Mouse (Mus musculus) c-Kit-positive CD71-positive TER-119-positive erythroid progenitor cells, embryonic 14.5 days (primary cell): ENCODE data around the gene Gabrb1.

Experiments used
- DNase-seq: peaks from one replicate; pipeline ENCODE4 v3.0.0-alpha.2; 2013; ENCODE audit warnings: low spot score

Gabrb1 gene

DNA sequence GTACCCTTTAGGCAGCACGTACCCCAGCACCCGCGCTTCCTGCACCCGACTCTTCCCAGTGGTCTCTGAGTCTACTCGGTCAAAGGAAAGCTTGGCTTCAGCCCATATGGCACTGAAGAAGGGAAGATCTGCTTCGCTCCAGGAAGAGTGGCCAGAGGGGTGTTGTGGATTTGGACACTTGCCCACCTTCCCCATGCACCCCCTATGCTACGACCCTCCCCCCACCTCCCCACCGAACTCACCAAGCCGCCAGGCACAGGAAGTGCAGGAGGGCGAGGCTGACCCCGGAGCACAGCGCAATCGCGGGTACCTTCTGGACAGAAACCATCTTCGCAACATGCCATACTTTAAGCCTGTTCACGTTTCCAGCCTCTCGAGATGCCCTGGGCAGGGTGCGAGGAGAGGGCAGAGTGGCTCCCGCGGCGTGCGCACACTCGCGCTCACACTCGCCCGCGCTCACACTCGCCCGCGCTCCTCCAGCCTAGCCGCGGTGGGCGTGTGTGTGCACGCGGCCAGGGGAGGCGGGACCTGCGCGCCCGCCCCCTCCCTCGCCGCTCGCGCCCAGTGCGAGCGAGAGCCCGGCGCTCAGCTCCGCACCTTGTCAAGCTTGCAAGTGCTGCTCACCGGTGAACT lies at the start of gene Gabrb1:
Gene Gabrb1 (plus strand): TSS at position 632 of the 633 bp plus-strand sequence.
- no peak for DNase-seq

- DNase-seq = no peak
Observed at GRCm38 (mm10) chr5:71608735-71609134, 49.2 kb upstream of the Gabrb1 start.

GRCm38 (mm10) chr5:71614311-71614710 lies 43.6 kb upstream of the Gabrb1 start:
- no peak for DNase-seq

GRCm38 (mm10) chr5:71616734-71617133 lies 41.2 kb upstream of the Gabrb1 start:
- no peak for DNase-seq

DNA sequence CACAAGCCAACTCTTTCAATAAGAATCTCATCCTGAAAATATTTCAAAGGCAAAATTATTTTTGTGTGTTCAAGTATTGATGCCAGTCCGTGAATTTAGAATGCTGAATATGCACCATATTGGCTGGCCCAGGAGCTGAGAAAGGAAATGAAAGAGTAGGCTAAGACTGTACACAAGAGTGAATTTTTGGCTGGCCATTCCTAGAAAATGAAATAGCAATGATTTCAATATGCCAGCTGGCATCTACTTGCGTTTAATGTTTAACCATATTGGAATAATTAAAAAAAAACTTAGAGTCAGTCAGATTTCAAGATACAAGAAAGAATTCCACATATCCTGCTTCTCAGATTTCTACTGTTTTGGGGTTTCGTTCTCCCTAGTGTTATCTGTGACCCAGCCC lies 30.1 kb upstream of the Gabrb1 start:
- DNase-seq = no peak

DNA sequence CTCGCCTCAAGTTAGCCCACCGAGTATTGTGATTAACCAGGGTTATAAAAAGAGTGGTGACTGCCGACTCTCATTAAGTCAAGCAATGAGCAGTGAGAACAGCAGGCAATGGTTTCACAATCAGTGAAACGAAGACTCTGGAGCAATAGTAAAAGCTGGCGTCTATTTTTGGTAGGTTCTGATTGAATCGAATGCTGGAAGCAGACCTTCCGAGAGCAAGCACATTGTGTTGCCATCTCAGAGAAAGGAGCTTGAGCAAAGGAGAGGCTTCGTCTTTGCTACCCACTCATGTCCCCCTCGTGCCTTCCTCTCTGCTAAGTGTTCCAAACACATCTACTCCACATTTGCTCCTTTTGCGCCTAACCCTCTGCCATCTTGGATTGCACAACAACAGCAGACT lies 18.1 kb upstream of the Gabrb1 start:
- DNase-seq = no peak

DNA sequence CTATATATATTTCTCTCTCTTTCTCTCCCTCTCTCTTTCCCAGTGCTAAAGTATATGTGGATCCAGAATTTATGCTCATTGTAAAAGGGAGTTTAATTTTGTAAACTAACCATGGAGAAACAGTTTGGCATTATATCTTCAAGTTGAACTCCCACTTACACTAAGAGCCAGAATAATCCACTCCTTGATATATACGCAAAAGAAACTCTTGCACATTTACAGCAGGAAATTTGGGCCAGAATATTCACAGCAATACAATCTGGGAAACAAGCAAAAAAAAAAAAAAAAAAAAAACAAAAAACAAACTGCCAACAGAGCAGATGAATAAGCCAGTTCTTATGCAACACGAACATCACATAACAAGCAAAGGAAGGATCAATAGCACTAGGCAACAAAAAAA lies 9.8 kb upstream of the Gabrb1 start:
- no peak for DNase-seq

DNA sequence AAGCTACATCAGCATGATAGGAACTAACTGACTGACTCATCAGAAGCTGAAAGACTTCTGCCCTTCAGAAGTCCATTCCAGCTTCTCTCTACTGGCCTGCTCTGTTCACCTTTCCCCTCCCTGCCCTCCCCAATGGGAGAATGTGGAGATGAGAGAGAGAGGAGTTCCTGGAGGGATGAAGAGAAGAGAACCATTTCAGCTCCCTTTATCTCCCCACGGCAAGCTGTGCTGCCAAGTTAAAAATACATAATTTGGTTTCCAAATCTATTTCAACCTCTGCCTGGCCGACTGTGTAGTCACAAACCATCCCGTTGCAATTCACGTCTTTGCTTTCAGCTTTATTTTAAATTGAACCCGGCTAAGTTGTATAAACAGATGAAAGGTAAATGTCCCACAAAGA lies 3.9 kb upstream of the Gabrb1 start:
- no peak for DNase-seq

DNA sequence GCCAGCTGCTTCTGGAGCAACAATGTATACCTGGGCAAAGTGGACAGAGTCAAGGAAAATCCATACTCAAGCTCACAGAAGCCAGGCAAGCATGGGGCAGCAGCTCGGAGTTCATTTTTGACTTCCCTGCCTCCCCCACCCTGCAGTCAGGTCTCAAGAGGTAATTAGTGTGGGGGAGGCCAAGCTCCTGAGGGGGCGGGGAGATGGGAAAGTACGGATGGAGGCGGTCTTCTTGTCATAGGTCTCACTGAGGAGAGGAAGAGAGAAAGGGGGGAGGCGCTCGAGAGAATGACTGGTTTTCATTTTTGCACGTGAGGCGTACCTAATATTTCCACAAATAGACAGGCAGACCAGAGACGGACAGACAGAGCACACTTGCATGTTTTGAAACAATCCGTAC lies 1.1 kb upstream of the Gabrb1 start:
- DNase-seq = no peak

- no peak for DNase-seq
Observed at GRCm38 (mm10) chr5:71658115-71658497, 193 bp downstream of the Gabrb1 start, which contains the start of gene Gabra4. Gabra4 (minus strand) TSS chr5:71658308.

DNA sequence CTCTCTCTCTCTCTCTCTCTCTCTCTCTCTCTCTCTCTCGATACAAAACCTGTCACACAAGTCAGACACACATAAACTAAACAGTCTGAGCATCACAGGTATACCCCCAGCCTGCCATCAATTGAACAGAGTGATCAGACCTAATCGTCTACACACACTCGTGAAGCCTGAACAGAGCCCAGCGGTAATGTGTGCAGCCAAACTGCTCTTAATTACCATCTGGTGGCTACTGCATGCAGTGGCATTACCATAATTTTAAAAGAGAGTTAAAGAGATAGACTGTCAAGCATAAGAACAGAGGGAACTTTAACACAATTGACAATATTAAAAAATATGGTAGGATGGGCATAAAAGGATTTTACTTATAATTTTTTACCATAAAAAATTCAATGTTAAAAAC lies 7.7 kb downstream of the Gabrb1 start:
- no peak for DNase-seq

GRCm38 (mm10) chr5:71699696-71700467 lies 42.0 kb downstream of the Gabrb1 start:
- no peak for DNase-seq

GRCm38 (mm10) chr5:71700468-71701272 lies 42.8 kb downstream of the Gabrb1 start:
- no peak for DNase-seq

- DNase-seq = no peak
Observed at GRCm38 (mm10) chr5:71701273-71701614, 43.3 kb downstream of the Gabrb1 start.

- DNase-seq = no peak
Observed at GRCm38 (mm10) chr5:71732931-71733792, 75.2 kb downstream of the Gabrb1 start.

DNA sequence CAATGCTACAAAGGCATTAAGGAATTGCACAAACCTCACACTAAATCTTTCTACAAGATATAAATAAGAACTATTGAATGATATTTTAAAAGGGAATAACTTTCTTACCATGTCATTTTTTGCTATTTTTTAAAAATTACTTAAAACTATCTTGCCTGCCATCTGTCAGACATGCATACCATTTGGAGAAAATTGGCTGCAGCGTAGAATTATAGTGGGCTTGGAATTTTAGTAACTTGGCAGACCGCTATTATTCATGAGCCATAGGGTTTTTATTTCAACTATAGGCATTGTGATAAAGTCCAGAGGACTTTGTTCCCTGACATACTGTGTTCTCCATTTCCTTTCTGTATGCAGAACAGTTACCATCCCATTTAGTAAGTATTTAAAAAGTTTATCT lies 89.5 kb downstream of the Gabrb1 start:
- DNase-seq = no peak

GRCm38 (mm10) chr5:71753966-71754365 lies 96.1 kb downstream of the Gabrb1 start:
- DNase-seq = no peak

DNA sequence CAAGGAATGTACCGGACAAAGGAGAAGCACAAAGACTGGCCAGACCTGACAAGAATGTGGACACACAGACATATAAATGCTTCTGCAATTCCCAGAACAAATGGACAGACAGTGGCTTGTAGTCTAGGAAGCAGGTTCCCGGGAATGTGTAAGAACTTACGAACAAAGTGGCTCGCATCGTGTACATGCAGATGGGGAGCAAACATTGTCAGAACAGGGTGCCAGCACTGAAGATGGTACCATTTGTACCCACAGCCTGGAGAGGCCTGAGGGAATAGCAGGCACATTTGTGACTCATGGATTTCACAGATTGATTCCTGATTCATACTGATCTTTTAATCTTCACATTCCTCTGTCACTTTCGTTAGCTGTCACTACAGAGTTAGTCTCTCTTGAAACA lies 103.2 kb downstream of the Gabrb1 start:
- no peak for DNase-seq

DNA sequence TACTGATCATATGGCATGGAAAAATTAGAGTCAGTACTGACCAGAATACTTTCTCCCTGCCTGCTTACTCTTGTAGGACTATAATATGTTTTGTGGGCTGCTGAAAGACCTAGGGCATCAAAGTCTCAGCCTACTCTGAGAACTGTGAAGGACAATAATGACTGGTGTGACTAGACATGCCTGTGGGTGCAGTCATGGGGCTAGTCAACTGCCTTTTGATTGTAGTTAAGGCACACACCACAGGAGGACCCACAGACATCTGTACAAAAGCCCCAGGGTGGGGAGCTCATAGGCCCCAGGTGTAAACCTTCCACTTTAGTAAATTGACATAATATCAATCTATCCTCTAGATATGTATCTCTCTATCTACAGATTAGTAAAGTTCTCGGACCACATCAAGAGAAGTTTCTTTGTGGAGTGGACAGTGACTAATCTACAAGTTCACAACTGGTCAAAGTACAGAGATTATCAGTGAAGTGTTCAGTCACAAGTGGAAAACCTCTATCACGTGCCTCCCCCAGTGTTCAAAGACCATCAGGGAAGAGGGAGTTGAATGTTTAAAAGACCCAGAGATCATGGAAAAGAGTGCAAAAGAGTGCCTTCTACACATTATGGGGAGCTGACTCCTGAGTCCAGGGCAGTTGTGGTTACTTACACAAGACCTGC lies 123.7 kb downstream of the Gabrb1 start:
- DNase-seq = no peak

DNA sequence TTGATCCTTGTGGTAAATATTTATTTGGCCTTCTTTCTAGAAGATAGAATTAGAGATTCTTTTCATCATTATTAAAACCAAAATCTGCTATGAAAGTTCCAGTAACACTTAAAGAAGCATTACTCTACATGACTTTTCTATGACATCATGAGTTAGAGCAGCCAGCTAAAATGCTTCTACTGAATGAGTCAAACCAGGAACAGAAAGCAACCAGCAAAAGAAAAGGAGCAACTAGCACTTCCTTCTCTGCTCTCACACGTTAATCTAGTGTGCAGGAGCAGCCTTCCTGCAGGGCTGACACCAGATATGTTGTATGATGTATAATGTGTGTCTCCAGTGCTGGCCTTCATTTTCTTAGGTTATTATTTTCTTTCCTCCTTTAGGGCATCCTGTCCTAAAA lies 164.9 kb downstream of the Gabrb1 start:
- no peak for DNase-seq

DNA sequence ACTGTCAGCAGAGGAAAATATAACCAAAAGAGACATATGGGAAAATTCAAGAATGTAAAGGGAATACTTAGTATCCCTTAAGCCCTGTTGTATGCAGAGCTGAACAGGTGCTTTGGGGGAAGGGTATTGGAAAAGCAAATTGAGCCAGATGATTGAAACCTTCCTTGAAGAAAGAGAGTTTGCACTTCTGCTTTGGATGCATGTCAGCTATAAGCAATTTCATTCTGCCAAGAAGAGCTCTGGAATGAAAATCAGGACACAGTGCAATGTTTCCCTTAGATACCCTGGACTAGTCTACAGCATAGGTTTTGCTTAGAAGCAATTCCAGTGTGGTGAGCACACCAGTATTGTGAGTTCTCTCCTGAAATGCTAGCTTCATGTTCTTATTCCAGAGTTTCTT lies 170.4 kb downstream of the Gabrb1 start:
- no peak for DNase-seq

DNA sequence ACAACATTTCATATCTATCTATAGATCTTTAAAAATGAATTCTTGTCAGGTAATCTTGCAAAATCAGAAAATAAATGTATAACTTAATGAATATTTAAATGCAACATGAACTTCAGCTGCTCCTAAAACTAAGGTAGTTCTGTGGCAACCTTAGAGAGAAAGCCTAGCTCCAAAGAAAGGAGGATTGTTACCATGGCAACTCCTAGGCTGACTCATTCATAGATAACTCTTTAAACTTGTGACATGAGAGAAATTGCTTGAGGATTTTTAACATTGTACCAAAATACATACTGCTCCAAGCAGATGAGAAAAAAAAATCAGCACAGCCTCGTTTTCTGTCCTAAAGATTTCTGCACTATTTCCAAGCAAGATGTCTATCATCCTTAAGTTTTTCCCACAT lies 171.1 kb downstream of the Gabrb1 start:
- DNase-seq = no peak
